Mouse (Mus musculus) 416B (cell line): Measurements from ENCODE around the gene Lrrc4c.

Source experiments
- DNase-seq: peaks from one replicate; pipeline ENCODE4 v3.0.0; 2011; ENCODE audit warnings: low read depth

Gene Lrrc4c

GRCm38 (mm10) chr2:97284986-97285385, 967.0 kb downstream of the Lrrc4c start:
- no peak for DNase-seq

GRCm38 (mm10) chr2:97294216-97294615, 976.2 kb downstream of the Lrrc4c start:
- no peak for DNase-seq

- DNase-seq, result no peak
Observed at GRCm38 (mm10) chr2:97299704-97300103, 981.7 kb downstream of the Lrrc4c start.

- no peak for DNase-seq
Observed at GRCm38 (mm10) chr2:97318008-97318407, 1000.0 kb downstream of the Lrrc4c start.

DNA sequence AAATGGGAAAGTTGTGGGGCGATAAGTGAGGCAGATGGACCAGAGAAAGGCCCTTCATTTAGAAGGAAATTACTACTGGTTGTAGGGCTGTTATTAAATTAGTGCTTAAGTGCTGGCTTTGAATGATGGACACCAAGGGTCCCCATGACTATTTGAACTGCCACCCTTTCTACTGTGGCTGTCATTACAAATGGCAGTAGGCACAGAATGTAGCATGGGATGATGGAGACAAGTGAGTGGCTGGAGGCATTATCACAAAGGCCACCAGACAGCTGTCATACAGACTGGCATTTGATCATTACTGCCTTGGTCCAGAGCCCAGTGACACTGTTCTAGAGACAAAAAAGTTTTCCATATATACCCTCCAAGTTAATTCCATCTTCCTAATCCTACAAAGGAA, 1000.6 kb downstream of the Lrrc4c start:
- DNase-seq, result no peak

DNA sequence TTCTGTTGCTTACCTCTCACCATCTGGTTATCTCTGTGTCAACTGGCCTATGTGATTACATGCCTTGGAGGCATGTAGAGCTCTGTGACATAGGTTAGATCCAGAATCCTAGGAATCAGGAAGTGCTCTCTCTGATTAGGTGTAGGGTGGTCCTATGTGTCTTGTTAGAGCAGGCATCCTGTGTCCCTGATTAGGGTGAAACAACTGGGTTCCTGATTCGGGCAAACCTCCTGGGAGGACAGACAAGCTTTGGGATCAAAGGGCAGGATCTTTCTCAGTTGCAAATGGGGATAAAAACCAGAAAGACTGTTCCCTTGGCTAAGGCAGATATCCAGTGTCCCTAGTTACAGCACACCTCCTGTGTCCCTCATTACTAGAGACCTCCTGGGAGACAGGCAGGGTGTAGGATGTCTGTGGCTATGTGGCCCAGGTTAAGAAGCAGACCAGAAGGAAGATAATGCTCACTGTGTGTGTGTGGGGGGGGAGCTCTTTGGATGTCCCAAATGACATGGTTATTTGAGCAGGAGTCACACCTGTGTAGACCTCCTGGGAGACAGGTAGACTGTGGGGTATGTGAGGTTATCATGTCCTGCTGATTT, 1014.2 kb downstream of the Lrrc4c start:
- DNase-seq, result no peak

DNA sequence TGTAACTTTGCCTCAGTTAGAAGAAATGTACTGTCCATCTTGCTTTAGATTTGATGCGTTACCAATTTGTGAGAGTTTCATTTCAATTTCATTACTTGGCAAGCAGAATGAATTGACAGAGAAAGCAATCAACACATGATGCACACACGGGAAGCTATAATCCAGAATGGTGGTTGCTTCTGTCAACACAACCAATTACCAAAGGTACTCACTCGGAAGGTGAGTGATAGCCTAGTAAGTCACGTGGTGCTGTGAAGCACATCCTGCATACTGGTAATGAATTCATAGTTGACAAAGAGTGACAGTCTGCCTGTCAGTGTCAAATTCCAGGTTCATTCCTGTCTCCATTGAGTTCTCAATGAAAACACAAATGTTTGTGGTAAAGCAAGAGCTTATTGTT, 1021.7 kb downstream of the Lrrc4c start:
- no peak for DNase-seq

- no peak for DNase-seq
Observed at GRCm38 (mm10) chr2:97361235-97361634, 1043.3 kb downstream of the Lrrc4c start.

DNA sequence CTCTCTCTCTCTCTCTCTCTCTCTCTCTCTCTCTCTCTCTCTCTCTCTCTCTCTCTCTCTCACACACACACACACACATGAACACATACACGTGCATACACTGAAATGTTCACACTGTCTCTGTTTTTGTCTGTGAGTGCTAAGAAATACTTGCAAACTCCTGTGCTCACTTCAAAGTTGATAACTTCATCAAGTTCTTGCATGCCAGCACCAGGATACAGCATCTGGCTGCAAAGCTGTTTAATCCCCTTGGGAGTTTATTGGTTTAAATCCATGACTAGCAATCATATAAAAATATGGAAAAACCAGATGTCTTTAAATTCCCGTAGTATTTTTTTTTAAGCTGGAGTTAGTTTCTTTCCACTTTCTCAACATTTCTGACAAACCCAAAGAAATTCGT, 1052.0 kb downstream of the Lrrc4c start:
- no peak for DNase-seq

GRCm38 (mm10) chr2:97391437-97391836, 1073.5 kb downstream of the Lrrc4c start:
- no peak for DNase-seq

GRCm38 (mm10) chr2:97391876-97392275, 1073.9 kb downstream of the Lrrc4c start:
- no peak for DNase-seq

- no peak for DNase-seq
Observed at GRCm38 (mm10) chr2:97413066-97413465, 1095.1 kb downstream of the Lrrc4c start.

DNA sequence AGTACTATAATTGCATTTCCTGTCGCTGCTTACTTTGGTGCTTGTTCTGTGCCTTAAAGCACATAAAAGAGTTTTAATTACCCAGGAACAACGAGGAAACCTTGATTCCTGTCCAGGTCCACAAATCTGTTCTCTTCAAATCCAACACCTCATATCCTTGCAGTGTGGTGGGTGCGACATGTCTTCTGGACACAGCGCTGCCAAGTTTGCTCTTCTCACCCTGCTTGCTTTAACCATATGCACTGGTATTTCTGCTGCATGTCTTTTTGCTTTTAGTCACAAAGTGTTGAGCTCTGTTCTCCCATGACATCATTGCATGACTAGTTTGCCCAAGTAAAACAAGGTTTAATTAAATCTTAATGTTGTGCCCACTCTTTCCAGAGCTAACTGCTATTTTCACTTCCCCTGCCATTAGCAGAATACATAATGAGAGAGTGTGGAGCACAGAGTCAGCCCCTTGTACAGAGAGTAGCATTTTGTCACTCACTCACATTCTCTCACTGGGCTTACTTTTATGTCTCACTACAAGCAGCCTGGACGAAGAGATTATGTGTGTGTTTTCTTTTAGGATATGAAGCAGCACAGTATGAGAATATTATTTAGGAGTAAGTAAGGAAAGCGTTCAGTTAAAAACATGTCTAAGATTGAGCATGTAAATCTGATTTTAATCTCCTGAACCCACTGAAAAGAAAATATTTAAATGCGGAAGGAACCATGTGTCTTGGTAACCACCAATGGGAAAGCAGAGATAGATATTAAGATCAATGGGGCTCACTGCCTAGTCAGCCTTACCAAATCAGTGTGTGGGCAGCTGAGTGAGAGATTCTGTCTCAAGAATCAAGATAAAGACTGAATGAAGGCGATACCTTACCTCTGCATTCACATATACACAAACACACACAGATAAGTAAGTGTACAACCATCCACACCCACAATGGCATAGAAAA, 1096.7 kb downstream of the Lrrc4c start:
- no peak for DNase-seq

- no peak for DNase-seq
Observed at GRCm38 (mm10) chr2:97434140-97434539, 1116.2 kb downstream of the Lrrc4c start.

DNA sequence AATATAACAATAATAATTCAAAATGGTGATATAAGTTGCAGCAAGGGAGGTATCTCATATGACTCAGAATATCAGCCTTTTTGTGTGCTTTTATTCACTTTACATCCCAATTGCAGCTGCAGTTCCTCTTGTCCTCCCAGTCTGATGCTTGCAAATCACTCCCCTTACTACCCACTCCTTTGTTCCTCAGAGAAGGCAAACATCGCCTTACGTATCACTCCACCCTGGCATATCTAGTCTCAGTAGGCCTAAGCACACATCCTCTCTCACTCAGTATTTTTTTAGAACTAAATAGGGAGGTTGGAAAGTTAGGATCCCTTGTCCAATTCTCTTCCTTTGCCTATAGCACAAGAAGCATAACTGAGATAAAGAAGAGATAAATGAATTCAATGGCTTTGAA, 1117.6 kb downstream of the Lrrc4c start:
- no peak for DNase-seq

GRCm38 (mm10) chr2:97437767-97438166, 1119.8 kb downstream of the Lrrc4c start:
- no peak for DNase-seq

- DNase-seq, result no peak
Observed at GRCm38 (mm10) chr2:97463573-97463972, 1145.6 kb downstream of the Lrrc4c start.

- DNase-seq, result peak; percentile 56
Observed at GRCm38 (mm10) chr2:97466243-97466793, 1148.3 kb downstream of the Lrrc4c start.

DNA sequence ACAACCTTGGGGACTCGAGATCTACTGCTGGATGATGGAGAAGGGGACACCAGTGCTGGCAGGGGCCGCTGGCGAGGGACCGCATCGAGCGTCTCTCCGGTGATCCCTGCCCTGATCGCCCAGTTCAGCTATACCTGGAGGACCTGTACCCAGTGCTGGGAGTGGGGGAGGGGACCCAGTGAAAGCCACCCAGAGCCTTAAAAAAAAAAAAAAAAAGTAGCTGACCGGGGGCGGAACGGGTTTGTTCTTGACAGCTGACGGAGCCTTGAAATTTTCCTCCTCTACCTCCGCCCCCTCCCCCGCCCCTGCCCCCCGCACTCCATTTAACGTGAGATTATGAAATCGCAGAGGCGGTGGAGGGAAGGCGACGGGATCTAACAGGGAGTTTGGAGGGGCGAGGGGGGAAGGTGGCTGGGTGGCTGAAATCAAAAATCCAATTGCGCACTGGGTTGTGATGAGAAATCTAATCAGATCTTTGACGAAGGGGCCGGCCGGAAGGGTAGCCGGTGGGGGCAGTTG, 1149.1 kb downstream of the Lrrc4c start:
- no peak for DNase-seq

- no peak for DNase-seq
Observed at GRCm38 (mm10) chr2:97467664-97468063, 1149.7 kb downstream of the Lrrc4c start.

DNA sequence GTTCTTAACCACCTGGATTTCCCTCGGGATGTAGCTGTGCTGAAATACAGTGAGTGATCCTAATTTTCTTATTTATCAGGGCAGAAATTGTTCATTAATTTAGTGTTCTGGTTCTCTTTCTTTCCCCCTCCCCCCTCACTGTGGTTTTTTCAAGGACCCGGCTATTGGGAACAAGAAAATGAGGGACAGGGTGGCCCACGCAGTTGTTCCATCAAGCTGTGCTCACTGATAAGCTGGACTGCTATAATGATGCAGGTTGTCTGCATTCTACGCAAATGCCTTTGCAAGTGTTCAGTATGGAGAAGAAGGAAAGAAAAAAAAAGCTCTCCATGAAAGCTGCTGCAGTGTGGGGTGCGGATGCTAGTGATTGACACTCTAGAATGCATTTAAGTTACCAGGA, 1150.4 kb downstream of the Lrrc4c start:
- DNase-seq, result no peak

- DNase-seq, result no peak
Observed at GRCm38 (mm10) chr2:97469396-97469795, 1151.4 kb downstream of the Lrrc4c start.
